Mouse (Mus musculus): ENCODE data around the gene Auts2.

DNA sequence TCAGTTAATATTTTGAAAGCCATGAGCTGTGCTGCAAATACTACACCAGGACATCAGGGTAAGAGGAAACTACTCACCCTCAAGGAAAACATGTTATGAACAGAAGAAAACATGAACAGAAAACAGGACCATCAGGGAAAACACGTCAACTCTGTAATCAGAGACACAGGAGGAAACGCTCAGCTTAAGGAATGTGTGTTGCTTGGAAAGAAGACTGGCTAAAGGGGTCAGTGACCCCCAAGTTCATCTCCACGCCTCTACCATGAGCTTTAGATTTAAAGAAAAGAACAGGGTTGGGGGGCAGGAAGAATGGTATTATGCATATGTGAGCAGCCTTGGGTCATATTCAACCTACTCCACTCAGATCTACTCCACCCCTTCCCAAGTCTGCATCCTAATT, 356.5 kb downstream of the Auts2 start:
- no peak for TF ChIP-seq POLR2A (IDR thresholded peaks at IDR 0.05; ENCODE audit: borderline replicate concordance, low read depth, low read length)
- no peak for TF ChIP-seq CTCF (IDR thresholded peaks at IDR 0.05; ENCODE audit: low read depth, low read length)

Measured in bone marrow macrophage, adult 2 months (primary cell).